Mouse (Mus musculus) C2C12 (cell line): ENCODE results near the gene Fos. TPM values are rescaled to one million over a fixed set of nuclear protein-coding genes. Genes with fewer than 3 reads are reported as not detected.

Source experiments
- H3K27me3 ChIP-seq: one replicate; pipeline ENCODE4 v1.6.1; 2011; ENCODE audit not compliant: control insufficient read depth, insufficient read depth, insufficient read length
- H3K36me3 ChIP-seq: one replicate; pipeline ENCODE4 v1.6.1; 2011; ENCODE audit not compliant: control insufficient read depth, insufficient read depth
- H3K4me3 ChIP-seq: one replicate; pipeline ENCODE4 v1.5.1; 2011; ENCODE audit warnings: mild to moderate bottlenecking, control low read depth; ENCODE audit not compliant: poor library complexity, insufficient read depth, severe bottlenecking
- H3K79me2 ChIP-seq: one replicate; pipeline ENCODE4 v1.6.1; 2011; ENCODE audit not compliant: control insufficient read depth, insufficient read depth
- H3K79me3 ChIP-seq: one replicate; pipeline ENCODE4 v1.6.1; 2011; ENCODE audit warnings: low read depth, control low read depth
- H3ac ChIP-seq: one replicate; pipeline ENCODE3; 2011; ENCODE audit warnings: low read depth; ENCODE audit not compliant: control insufficient read depth, insufficient read length
- CEBPB ChIP-seq: IDR thresholded peaks from one replicate; pipeline ENCODE4 v1.6.1; 2011; ENCODE audit warnings: low read depth, mild to moderate bottlenecking, control low read depth, moderate library complexity
- CTCF ChIP-seq: IDR thresholded peaks from one replicate; pipeline ENCODE4 v1.5.1; 2011; ENCODE audit not compliant: control insufficient read depth, insufficient read depth, insufficient read length
- FOSL1 ChIP-seq: IDR thresholded peaks from one replicate; pipeline ENCODE4 v1.8.0; 2011; ENCODE audit warnings: mild to moderate bottlenecking, low read length; ENCODE audit not compliant: poor library complexity, insufficient read depth, severe bottlenecking
- MAX ChIP-seq: IDR thresholded peaks from one replicate; pipeline ENCODE4 v1.6.1; 2011; ENCODE audit warnings: mild to moderate bottlenecking, control low read depth
- MYOD1 ChIP-seq: IDR thresholded peaks from one replicate; pipeline ENCODE4 v1.6.1; 2011; ENCODE audit warnings: low read depth; ENCODE audit not compliant: control insufficient read depth, insufficient read length
- MYOG ChIP-seq: IDR thresholded peaks from one replicate; pipeline ENCODE4 v1.6.1; 2011; ENCODE audit not compliant: control insufficient read depth, insufficient read length; ENCODE audit errors: extremely low read depth
- USF1 ChIP-seq: IDR thresholded peaks from one replicate; pipeline ENCODE4 v1.6.1; 2011; ENCODE audit warnings: low read depth, mild to moderate bottlenecking, control low read depth, moderate library complexity
- long read RNA-seq, 2 experiments: library from polyadenylated mRNA; unstranded; transcript quantifications; one replicate each; pipeline ENCODE4 v2.0.0; 2019 to 2020
- polyA plus RNA-seq: library from polyadenylated mRNA; unstranded; fragments of >200 nt; fragmentation: generic; extraction: Trizol; gene quantifications from one replicate; pipeline ENCODE4 v1.2.1, GENCODE M21; 2012; ENCODE audit warnings: missing spikeins

Gene Fos
- polyA plus RNA-seq = 2.7 TPM
- long read RNA-seq, experiment 1, transcript Fos-201 (4 exons, 2,108 nt) = major isoform, 6 of 7 reads
- long read RNA-seq, experiment 1, partial matches to known transcripts = 0 of 7 reads
- long read RNA-seq, experiment 1, other reads (novel, unspliced or antisense) = 1 of 7 reads
- long read RNA-seq, experiment 2, transcript Fos-201 (4 exons, 2,108 nt) = major isoform, 10 of 10 reads
- long read RNA-seq, experiment 2, partial matches to known transcripts = 0 of 10 reads
- long read RNA-seq, experiment 2, other reads (novel, unspliced or antisense) = 0 of 10 reads

- no peak for TF ChIP-seq FOSL1
- no peak for TF ChIP-seq CTCF
- TF ChIP-seq USF1 = no peak
- TF ChIP-seq CEBPB = no peak
- TF ChIP-seq MAX = peak; percentile 34
- no peak for TF ChIP-seq MYOG
- H3K4me3 ChIP-seq = peak within 1 kb of the TSS; percentile 44
- H3K36me3 ChIP-seq = no peaks in the 10 kb centered on the region
- no peaks in the 10 kb centered on the region for H3K27me3 ChIP-seq
- H3K79me3 ChIP-seq = no peaks in the 10 kb centered on the region
- peak within 1 kb of the TSS; percentile 56 for H3ac ChIP-seq
- no peaks in the 10 kb centered on the region for H3K79me2 ChIP-seq
Observed at GRCm38 (mm10) chr12:85473481-85474297, at the start of gene Fos. TSS of gene Fos (plus strand) at chr12:85473890.

GRCm38 (mm10) chr12:85425721-85426120 is 48.0 kb upstream of the Fos start:
- Histone ChIP-seq H3K4me3 (no peak overlapping the region), H3K79me2 (no peaks in the 10 kb centered on the region), H3K27me3 (peaks cover 7% of the 10 kb centered on the region), H3K36me3 (no peaks in the 10 kb centered on the region), H3K79me3 (no peaks in the 10 kb centered on the region), H3ac (no peak overlapping the region)
- TF ChIP-seq MYOG (no peak), MYOD1 (no peak), MAX (no peak), CTCF (no peak), FOSL1 (no peak), CEBPB (no peak), USF1 (no peak)

GRCm38 (mm10) chr12:85426126-85426525 is 47.6 kb upstream of the Fos start:
- Histone ChIP-seq H3K79me2 (no peaks in the 10 kb centered on the region), H3K27me3 (peaks cover 7% of the 10 kb centered on the region), H3K36me3 (no peaks in the 10 kb centered on the region), H3K79me3 (no peaks in the 10 kb centered on the region), H3ac (no peak overlapping the region), H3K4me3 (no peak overlapping the region)
- TF ChIP-seq MAX (no peak), MYOG (no peak), CEBPB (no peak), FOSL1 (no peak), CTCF (no peak), USF1 (no peak), MYOD1 (no peak)

- H3K79me2 ChIP-seq = no peaks in the 10 kb centered on the region
- no peak for TF ChIP-seq MAX
- H3ac ChIP-seq = no peak overlapping the region
- H3K79me3 ChIP-seq = no peaks in the 10 kb centered on the region
- H3K36me3 ChIP-seq = no peaks in the 10 kb centered on the region
- peaks cover 7% of the 10 kb centered on the region for H3K27me3 ChIP-seq
- no peak overlapping the region for H3K4me3 ChIP-seq
Observed at GRCm38 (mm10) chr12:85427802-85428201, 45.9 kb upstream of the Fos start.

GRCm38 (mm10) chr12:85429999-85430398 is 43.7 kb upstream of the Fos start:
- Histone ChIP-seq H3K4me3 (no peak overlapping the region), H3K79me3 (no peaks in the 10 kb centered on the region), H3K27me3 (no peaks in the 10 kb centered on the region), H3K36me3 (no peaks in the 10 kb centered on the region), H3K79me2 (no peaks in the 10 kb centered on the region), H3ac (no peak overlapping the region)
- TF ChIP-seq MYOG (no peak), USF1 (no peak), MYOD1 (no peak), CTCF (no peak)

- TF ChIP-seq CEBPB (no peak), MYOG (no peak), USF1 (no peak), CTCF (no peak), MYOD1 (no peak), FOSL1 (no peak), MAX (no peak)
- Histone ChIP-seq H3ac (no peak overlapping the region), H3K79me2 (no peaks in the 10 kb centered on the region), H3K27me3 (no peaks in the 10 kb centered on the region), H3K36me3 (no peaks in the 10 kb centered on the region), H3K79me3 (no peaks in the 10 kb centered on the region), H3K4me3 (no peak overlapping the region)
Observed at GRCm38 (mm10) chr12:85430434-85430833, 43.3 kb upstream of the Fos start.
